30 mouse cellular contexts compared by ENCODE assay signal in genomic region chr6:15751375-15751774, GRCm38 (mm10).
"Had no signal": no experiment of that assay in that cellular context is flagged by ENCODE, and none has a peak within 500 bp of the region (broad histone marks: within the 10 kb centered on the region; RNA-seq: fewer than 3 reads in every experiment).

No protein-coding gene starts in this region.

- H3K4me2 ChIP-seq: limb, embryonic 12.5 days; limb, embryonic 13.5 days; limb, embryonic 15.5 days; liver, embryonic 13.5 days; liver, embryonic 15.5 days; lung, embryonic 14.5 days; lung, embryonic 15.5 days; midbrain, embryonic 11.5 days; midbrain, embryonic 12.5 days; midbrain, embryonic 13.5 days; midbrain, embryonic 15.5 days; neural tube, embryonic 12.5 days; neural tube, embryonic 13.5 days had no signal

- H3K4me1 ChIP-seq: limb, embryonic 10.5 days; limb, embryonic 12.5 days; limb, embryonic 13.5 days; limb, embryonic 15.5 days; liver, embryonic 13.5 days; liver, embryonic 15.5 days; lung, embryonic 15.5 days; megakaryocyte, embryonic 14.5 days; midbrain, embryonic 10.5 days; midbrain, embryonic 12.5 days; midbrain, embryonic 13.5 days; midbrain, embryonic 15.5 days; neural tube, embryonic 12.5 days; neural tube, embryonic 13.5 days had no signal

- H3K27me3 ChIP-seq: limb, embryonic 12.5 days; limb, embryonic 13.5 days; limb, embryonic 15.5 days; liver, embryonic 13.5 days; liver, embryonic 15.5 days; lung, embryonic 15.5 days; megakaryocyte, embryonic 14.5 days; midbrain, embryonic 12.5 days; midbrain, embryonic 13.5 days; midbrain, embryonic 15.5 days; neural tube, embryonic 12.5 days; neural tube, embryonic 13.5 days had no signal

- H3K36me3 ChIP-seq: limb, embryonic 10.5 days; liver, embryonic 13.5 days; liver, embryonic 15.5 days; midbrain, embryonic 12.5 days; midbrain, embryonic 13.5 days; midbrain, embryonic 15.5 days; neural tube, embryonic 12.5 days; neural tube, embryonic 13.5 days had no signal

- H3K27ac ChIP-seq: left cerebral cortex, adult 2 months; limb, embryonic 10.5 days; limb, embryonic 12.5 days; limb, embryonic 13.5 days; limb, embryonic 15.5 days; liver, embryonic 13.5 days; liver, embryonic 14.5 days; liver, embryonic 15.5 days; lung, embryonic 15.5 days; macrophage; midbrain, embryonic 10.5 days; midbrain, embryonic 12.5 days; midbrain, embryonic 13.5 days; midbrain, embryonic 15.5 days; neural tube, embryonic 12.5 days; neural tube, embryonic 13.5 days had no signal

- H3K9me3 ChIP-seq: limb, embryonic 10.5 days; limb, embryonic 12.5 days; limb, embryonic 13.5 days; limb, embryonic 15.5 days; liver, embryonic 13.5 days; liver, embryonic 15.5 days; lung, embryonic 15.5 days; megakaryocyte, embryonic 14.5 days; midbrain, embryonic 10.5 days; midbrain, embryonic 12.5 days; midbrain, embryonic 13.5 days; midbrain, embryonic 15.5 days; neural tube, embryonic 12.5 days; neural tube, embryonic 13.5 days had no signal

- H3K4me3 ChIP-seq: left cerebral cortex, adult 2 months; limb, embryonic 10.5 days; limb, embryonic 12.5 days; limb, embryonic 13.5 days; limb, embryonic 15.5 days; liver, embryonic 13.5 days; liver, embryonic 15.5 days; lung, embryonic 15.5 days; megakaryocyte, embryonic 14.5 days; midbrain, embryonic 10.5 days; midbrain, embryonic 12.5 days; midbrain, embryonic 13.5 days; midbrain, embryonic 15.5 days; myocyte; neural tube, embryonic 12.5 days; neural tube, embryonic 13.5 days had no signal

- DNase-seq: left cerebral cortex, postnatal 4 days; liver, embryonic 13.5 days; lung, adult 18-20 months; lung, adult 2 months; lung, embryonic 14.5 days; lung, postnatal 10 days; lung, postnatal 14 days; lung, postnatal 36 days; lung, postnatal 4 days; midbrain, embryonic 14.5 days had no signal

- ATAC-seq: lung, postnatal 0 days; midbrain, embryonic 13.5 days; midbrain, embryonic 15.5 days; midbrain, embryonic 16.5 days had no signal

- H3K9ac ChIP-seq: limb, embryonic 12.5 days; limb, embryonic 13.5 days; limb, embryonic 15.5 days; liver, embryonic 13.5 days; liver, embryonic 14.5 days; liver, embryonic 15.5 days; lung, embryonic 14.5 days; lung, embryonic 15.5 days; midbrain, embryonic 12.5 days; midbrain, embryonic 13.5 days; midbrain, embryonic 15.5 days; neural tube, embryonic 12.5 days; neural tube, embryonic 13.5 days had no signal
